Mouse (Mus musculus): ENCODE measurements at regions not wholly inside any gene's neighbourhood (a gene's known extent, or its start where the extent isn't known, plus 50 kb on each side); places are given as distances from the start of the nearest gene placed in this dataset.

GRCm38 (mm10) chr9:101411532-101411880, 159.9 kb upstream of the Ppp2r3a start:
- Histone ChIP-seq H3K27ac (no peak overlapping the region), H3K4me3 (no peak overlapping the region)
- DNase-seq, result no peak
- no peak for TF ChIP-seq CTCF (IDR thresholded peaks at IDR 0.05)
- intact Hi-C loops (cut with DNase I), result no loop called here

GRCm38 (mm10) chr9:101410783-101411531, 159.4 kb upstream of the Ppp2r3a start:
- intact Hi-C loops (cut with DNase I), result no loop called here
- DNase-seq, result no peak
- TF ChIP-seq CTCF (IDR thresholded peaks at IDR 0.05), result no peak
- H3K4me3 ChIP-seq, result no peak overlapping the region
- H3K27ac ChIP-seq, result no peak overlapping the region

DNA sequence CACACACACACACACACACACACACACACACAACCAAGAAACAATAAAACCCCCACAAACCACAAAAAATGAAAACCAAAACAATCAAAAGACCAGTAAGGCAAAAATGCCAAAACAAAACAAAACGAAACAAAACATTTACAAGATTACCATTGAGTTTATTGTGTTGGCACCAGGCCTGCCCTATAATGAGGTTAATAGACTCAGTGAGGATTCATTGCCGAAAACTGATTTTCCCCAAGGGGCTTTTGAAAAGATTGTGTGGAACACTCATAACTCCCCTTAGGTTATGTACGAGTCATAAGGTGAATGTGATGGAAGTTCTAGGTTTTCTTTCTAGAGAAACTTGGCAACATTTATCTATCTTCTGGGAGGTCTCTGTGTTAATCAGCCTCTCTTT, 158.8 kb upstream of the Ppp2r3a start:
- no peak overlapping the region for H3K4me3 ChIP-seq
- DNase-seq, result no peak
- intact Hi-C loops (cut with DNase I), result no loop called here
- no peak overlapping the region for H3K27ac ChIP-seq
- TF ChIP-seq CTCF (IDR thresholded peaks at IDR 0.05), result no peak

GRCm38 (mm10) chr9:101408116-101408515, 156.5 kb upstream of the Ppp2r3a start:
- TF ChIP-seq CTCF (IDR thresholded peaks at IDR 0.05), result no peak
- H3K4me3 ChIP-seq, result no peak overlapping the region
- H3K27ac ChIP-seq, result no peak overlapping the region
- intact Hi-C loops (cut with DNase I), result no loop called here
- DNase-seq, result no peak

- intact Hi-C loops (cut with DNase I), result no loop called here
- DNase-seq, result peak; percentile 25
- no peak overlapping the region for H3K4me3 ChIP-seq
- H3K27ac ChIP-seq, result no peak overlapping the region
- no peak for TF ChIP-seq CTCF (IDR thresholded peaks at IDR 0.05)
These were observed 155.5 kb upstream of the Ppp2r3a start for GRCm38 (mm10) chr9:101407141-101407540.

DNA sequence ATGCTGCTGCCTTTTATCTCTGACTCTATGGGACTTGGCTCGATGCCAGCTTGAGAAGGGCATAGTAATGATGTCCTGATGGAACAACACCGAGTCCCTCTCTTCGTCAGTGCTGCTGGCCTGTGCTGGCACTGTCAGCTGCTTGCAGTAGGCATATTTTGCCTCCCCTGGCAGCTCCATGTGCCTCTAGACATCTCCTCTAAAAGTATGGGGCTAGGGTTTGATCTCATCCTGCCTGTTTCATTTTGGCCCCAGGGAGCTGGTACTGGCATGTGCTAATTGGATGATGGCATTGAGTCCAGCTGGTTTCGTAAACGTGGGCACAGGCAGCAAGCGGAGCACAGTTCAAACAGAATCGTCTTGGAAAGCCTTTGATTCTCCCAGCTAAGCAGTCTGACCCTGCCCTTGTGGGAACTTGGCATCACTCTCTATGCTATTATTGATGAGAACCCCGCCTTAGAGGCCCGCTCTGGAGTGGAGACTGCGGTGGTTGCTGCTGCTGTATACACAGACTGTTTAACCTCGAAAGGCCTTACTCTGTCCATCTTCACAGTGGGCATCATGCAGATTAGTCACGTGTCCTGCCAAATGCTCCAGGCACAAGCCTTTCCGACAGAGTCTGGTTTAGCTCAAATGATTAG, 153.0 kb upstream of the Ppp2r3a start:
- no peak for TF ChIP-seq CTCF (IDR thresholded peaks at IDR 0.05)
- intact Hi-C loops (cut with DNase I), result no loop called here
- Histone ChIP-seq H3K27ac (no peak overlapping the region), H3K4me3 (no peak overlapping the region)
- peak; percentile 22 for DNase-seq

DNA sequence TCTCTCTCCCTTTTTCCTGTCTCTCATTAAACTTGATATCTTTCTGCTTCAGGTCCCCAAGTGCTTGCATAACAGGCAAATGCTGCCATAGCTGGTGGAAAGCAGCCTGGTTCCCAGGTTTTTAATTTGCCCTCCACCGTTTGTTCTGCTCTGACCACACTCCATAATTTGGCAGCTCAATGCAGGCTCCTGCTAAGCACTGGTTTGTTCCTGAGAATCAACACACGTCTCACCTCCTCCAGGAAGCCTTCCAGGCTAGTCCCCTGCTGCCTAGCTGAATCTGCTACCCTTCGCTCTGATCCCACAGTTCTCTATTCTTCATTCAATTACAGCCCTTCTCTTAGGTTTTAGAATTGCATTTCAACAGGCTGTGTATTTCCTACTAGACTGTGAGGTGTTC, 152.4 kb upstream of the Ppp2r3a start:
- no peak for TF ChIP-seq CTCF (IDR thresholded peaks at IDR 0.05)
- no peak for DNase-seq
- H3K27ac ChIP-seq, result no peak overlapping the region
- H3K4me3 ChIP-seq, result no peak overlapping the region
- intact Hi-C loops (cut with DNase I), result no loop called here

GRCm38 (mm10) chr9:101402544-101403194, 151.1 kb upstream of the Ppp2r3a start:
- DNase-seq, result no peak
- Histone ChIP-seq H3K4me3 (no peak overlapping the region), H3K27ac (no peak overlapping the region)
- intact Hi-C loops (cut with DNase I), result no loop called here
- no peak for TF ChIP-seq CTCF (IDR thresholded peaks at IDR 0.05)

GRCm38 (mm10) chr9:101401416-101401815, 149.8 kb upstream of the Ppp2r3a start:
- TF ChIP-seq CTCF (IDR thresholded peaks at IDR 0.05), result no peak
- DNase-seq, result no peak
- no peak overlapping the region for H3K4me3 ChIP-seq
- H3K27ac ChIP-seq, result no peak overlapping the region
- intact Hi-C loops (cut with DNase I), result no loop called here

GRCm38 (mm10) chr9:101398858-101399257, 147.3 kb upstream of the Ppp2r3a start:
- TF ChIP-seq CTCF (IDR thresholded peaks at IDR 0.05), result peak; percentile 56
- intact Hi-C loops (cut with DNase I), result loop anchor here (5.0 kb wide), 1 partner anchor 217 kb away; no protein-coding TSS in a partner anchor
- DNase-seq, result no peak
- no peak overlapping the region for H3K27ac ChIP-seq
- H3K4me3 ChIP-seq, result no peak overlapping the region

DNA sequence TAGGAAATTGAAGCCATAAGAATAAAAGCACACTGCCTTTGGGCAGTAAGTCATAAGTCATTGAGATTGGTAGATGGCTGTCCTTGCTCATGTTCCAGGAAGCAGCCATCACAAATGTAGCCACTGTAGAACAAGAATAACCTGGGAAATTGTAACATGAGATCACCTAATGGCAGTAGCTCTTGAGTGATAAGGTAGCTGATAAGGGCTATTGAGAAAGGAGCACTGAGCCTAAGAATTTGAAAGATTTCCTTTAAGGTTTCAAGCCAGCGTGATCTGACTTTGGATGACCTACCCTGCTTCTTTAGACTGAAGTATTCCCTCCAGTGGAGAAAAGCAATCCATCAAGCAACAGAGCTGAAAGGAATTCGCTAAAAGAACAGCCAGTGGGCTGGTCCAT, 117.8 kb upstream of the Ppp2r3a start:
- TF ChIP-seq CTCF (IDR thresholded peaks at IDR 0.05), result no peak
- DNase-seq, result no peak
- intact Hi-C loops (cut with DNase I), result no loop called here
- no peak overlapping the region for H3K4me3 ChIP-seq
- H3K27ac ChIP-seq, result no peak overlapping the region

- intact Hi-C loops (cut with DNase I), result no loop called here
- DNase-seq, result no peak
- H3K27ac ChIP-seq, result no peak overlapping the region
- no peak overlapping the region for H3K4me3 ChIP-seq
- TF ChIP-seq CTCF (IDR thresholded peaks at IDR 0.05), result no peak
These were observed 105.0 kb upstream of the Ppp2r3a start for GRCm38 (mm10) chr9:101356607-101357006.

DNA sequence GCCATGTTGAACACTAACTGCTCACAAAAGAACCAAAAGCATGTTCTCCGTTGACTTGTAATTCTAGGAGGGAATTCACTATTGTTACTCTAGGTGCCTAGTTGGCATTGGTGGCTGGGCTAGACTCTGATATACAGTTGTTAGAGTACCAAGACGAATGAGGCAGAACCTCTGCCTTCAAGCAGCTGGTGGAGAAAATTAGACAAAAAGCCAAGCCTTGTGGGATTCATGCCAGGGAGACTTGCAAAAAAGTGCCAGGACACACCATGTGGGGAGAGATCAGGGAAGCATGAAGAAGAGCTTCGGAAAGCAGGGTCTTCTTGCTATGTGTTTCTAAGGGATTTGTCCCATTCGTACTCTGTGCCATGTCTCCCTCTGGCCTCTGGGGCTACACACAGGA, 97.2 kb upstream of the Ppp2r3a start:
- no peak for TF ChIP-seq CTCF (IDR thresholded peaks at IDR 0.05)

More for the DNA sequence above, 97.2 kb upstream of the Ppp2r3a start:
- Histone ChIP-seq H3K4me3 (no peak overlapping the region), H3K27ac (no peak overlapping the region)
- intact Hi-C loops (cut with DNase I), result no loop called here
- DNase-seq, result no peak

All from gastrocnemius, adult 2 months (tissue).